Mouse (Mus musculus) natural killer cell, adult 2 months (primary cell): ENCODE results near the gene Psg29.

ENCODE experiments used
- DNase-seq, 2 experiments: peaks; one replicate each; pipeline ENCODE4 v3.0.0; 2022; ENCODE audit warnings: low spot score in 2 of 2

Gene Psg29

GRCm38 (mm10) chr7:17203177-17203576, at the start of gene Psg29:
TSS of gene Psg29 (plus strand) at chr7:17203477.
- DNase-seq = no peak

- peak; percentile 9 to 24 for DNase-seq
Measured at GRCm38 (mm10) chr7:17155634-17156033, 47.6 kb upstream of the Psg29 start.

GRCm38 (mm10) chr7:17156885-17157677, 46.2 kb upstream of the Psg29 start:
- no peak for DNase-seq

DNA sequence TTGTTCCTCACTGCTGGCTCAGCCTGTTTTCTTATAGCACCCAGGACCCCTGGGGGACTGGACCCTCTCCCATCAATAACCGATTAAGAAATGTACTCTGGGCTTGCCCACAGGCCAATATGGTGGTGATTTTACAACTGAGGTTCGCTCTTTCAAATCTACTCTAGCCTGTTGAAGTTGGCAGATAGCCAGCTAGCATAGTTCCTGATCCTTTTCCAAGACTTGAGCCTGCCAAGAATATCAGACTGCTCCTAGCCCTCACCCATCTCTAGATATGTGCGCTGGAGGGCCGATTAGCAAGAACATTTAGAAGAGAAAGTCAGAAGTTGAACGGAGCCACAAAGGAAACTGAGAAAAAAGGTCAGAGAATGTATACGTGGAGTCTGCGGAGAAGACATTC, 44.3 kb upstream of the Psg29 start:
- no peak for DNase-seq

GRCm38 (mm10) chr7:17171827-17172226, 31.4 kb upstream of the Psg29 start:
- DNase-seq = no peak

DNA sequence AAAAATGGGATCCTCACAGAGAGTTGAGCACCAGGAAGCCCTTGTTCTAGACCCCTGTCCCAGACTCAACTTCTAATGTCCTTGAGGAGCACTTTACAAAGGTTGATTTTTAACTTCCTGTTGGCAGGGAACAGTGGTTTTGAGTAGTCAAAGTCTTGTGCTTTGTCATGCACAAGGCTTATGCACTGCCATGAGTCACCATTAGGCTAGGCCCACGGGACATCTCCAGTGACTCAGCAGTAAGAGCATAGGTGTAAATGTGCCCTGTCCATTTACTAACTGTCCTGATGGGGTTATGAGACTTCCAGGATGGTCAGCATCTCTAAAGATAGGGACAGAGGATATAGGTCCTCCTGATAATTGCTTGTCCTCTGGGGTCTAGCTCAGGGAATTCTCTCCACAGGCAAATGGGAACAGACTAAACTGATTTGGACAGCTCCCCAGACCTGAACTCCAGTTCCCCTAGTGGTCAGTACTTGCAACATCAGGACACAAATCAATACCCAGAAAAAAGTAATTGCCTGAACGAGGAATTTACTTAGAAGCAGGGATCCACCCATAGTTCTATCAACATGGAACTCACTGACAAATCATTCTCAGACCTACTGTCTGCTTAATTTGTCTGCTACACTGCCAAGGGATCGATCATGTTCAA, 2.4 kb downstream of the Psg29 start:
- no peak for DNase-seq
